10 mouse cellular contexts compared by ENCODE assay signal in the genomic region with DNA sequence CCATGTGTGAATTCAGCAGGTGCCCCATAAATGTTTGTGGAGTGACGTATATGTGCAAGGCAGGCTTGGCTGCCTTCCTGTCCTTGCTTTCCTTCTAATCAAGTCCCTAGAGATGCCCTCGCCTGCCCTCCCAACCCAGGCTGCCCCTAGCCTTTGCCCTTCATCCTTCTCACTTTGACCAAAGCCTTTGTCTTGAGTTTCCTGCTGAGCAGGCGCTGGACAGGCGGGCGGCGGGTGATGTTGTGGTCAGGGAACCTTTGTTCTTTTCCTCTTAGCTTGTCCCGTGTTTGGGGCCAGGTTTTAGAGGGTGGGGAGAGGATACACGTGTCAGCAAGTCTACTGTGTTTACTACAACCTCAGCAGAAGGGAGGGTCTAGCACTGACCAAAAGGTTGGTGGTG. TPM values are rescaled to one million over a fixed set of nuclear protein-coding genes. Genes with fewer than 3 reads are reported as not detected.
DNase-seq lines count a peak whose midpoint lies in the region; TF ChIP-seq lines count a peak whose summit lies in the region.
"Had no signal": no experiment of that assay in that cellular context is flagged by ENCODE, and none has a peak within 500 bp of the region (broad histone marks: within the 10 kb centered on the region; RNA-seq: fewer than 3 reads in every experiment).

No protein-coding gene starts in this region.

- H3K4me1 ChIP-seq in bone marrow, adult 2 months (ENCODE audit: control insufficient read depth, insufficient read depth, low read length) = peaks cover 32% of the 10 kb centered on the region

- WGBS in bone marrow, adult 2 months = 15% methylated on average over 8 of the region's 8 CpGs

- H3K4me3 ChIP-seq in left cerebral cortex, adult 2 months = peak overlapping the region; percentile 66
- H3K4me3 ChIP-seq in bone marrow, adult 2 months (replicated peaks; ENCODE audit: control insufficient read depth, low read depth, low read length) = peak overlapping the region; percentile 81

- intact Hi-C loops in left cerebral cortex, adult 2 months (cut with DNase I) = no loop called here
- intact Hi-C loops in left cerebral cortex, postnatal 14 days (cut with DNase I) = loop anchor here (5.0 kb wide), 2 partner anchors 69 to 164 kb away; no protein-coding TSS in a partner anchor
- intact Hi-C loops in heart, postnatal 14 days (cut with DNase I) = no loop called here
- intact Hi-C loops in gastrocnemius, postnatal 14 days (cut with DNase I; ENCODE audit: low total_unique reads) = no loop called here
- intact Hi-C loops in gastrocnemius, postnatal 36 days (cut with DNase I) = no loop called here

- no peak for DNase-seq in left cerebral cortex, adult 2 months (ENCODE audit: extremely low spot score in 1 of 2, low spot score in 2 of 2)
- DNase-seq in left cerebral cortex, postnatal 14 days (ENCODE audit: low spot score in 2 of 2) = no peak
- DNase-seq in heart, postnatal 14 days = peak; percentile 43 to 50
- peak; percentile 77 for DNase-seq in kidney, postnatal 14 days
- DNase-seq in right cerebral cortex, adult 2 months (ENCODE audit: low spot score in 2 of 2) = no peak
- no peak for DNase-seq in gastrocnemius, postnatal 14 days
- no peak for DNase-seq in gastrocnemius, postnatal 36 days

- no peak for TF ChIP-seq POLR2A in bone marrow, adult 2 months (IDR thresholded peaks at IDR 0.05; ENCODE audit: borderline replicate concordance, control insufficient read depth, low read depth, low read length)

- peak overlapping the region; percentile 90 for H3K27ac ChIP-seq in left cerebral cortex, adult 2 months
- H3K27ac ChIP-seq in bone marrow, adult 2 months (ENCODE audit: control insufficient read depth, insufficient read depth, low read depth, low read length, poor library complexity) = peak overlapping the region; percentile 11

- TF ChIP-seq CTCF in left cerebral cortex, adult 2 months (IDR thresholded peaks at IDR 0.05) = no peak
- no peak for TF ChIP-seq CTCF in bone marrow, adult 2 months (IDR thresholded peaks at IDR 0.05; ENCODE audit: control insufficient read depth, insufficient read depth, low read length)

RNA-seq across cellular contexts. Expression of a gene that starts 32.2 kb away (rescaled TPM):
- total RNA-seq in left cerebral cortex, adult 2 months (2021) = 100 to 1,000 TPM; 372 to 375 TPM
- total RNA-seq in left cerebral cortex, postnatal 14 days (2021) = 100 to 1,000 TPM; 349 to 363 TPM
- 33.2 and 37.8 TPM in 2 replicates for polyA plus RNA-seq in bone marrow, adult 2 months (2011; ENCODE audit: insufficient read depth, insufficient read length, low replicate concordance, missing spikeins)
- total RNA-seq in heart, postnatal 14 days (2021) = 10 to 100 TPM; 72.2 to 78.0 TPM
- total RNA-seq in gastrocnemius, postnatal 14 days (2021) = 10 to 100 TPM; 35.1 to 37.3 TPM
- 10 to 100 TPM; 17.6 to 22.7 TPM for total RNA-seq in gastrocnemius, postnatal 36 days (2021)

RNA-seq across cellular contexts. Expression of a gene that starts 43.0 kb away (rescaled TPM):
- total RNA-seq in left cerebral cortex, adult 2 months (2021) = 1 to 10 TPM; 1.6 to 3.4 TPM
- total RNA-seq in left cerebral cortex, postnatal 14 days (2021) = not detected
- polyA plus RNA-seq in bone marrow, adult 2 months (2011; ENCODE audit: insufficient read depth, insufficient read length, low replicate concordance, missing spikeins) = 5.7 and 43.8 TPM in 2 replicates
- not detected for total RNA-seq in heart, postnatal 14 days (2021)
- total RNA-seq in gastrocnemius, postnatal 14 days (2021) = 1 to 10 TPM; 2.3 to 6.4 TPM
- total RNA-seq in gastrocnemius, postnatal 36 days (2021) = 1 to 10 TPM in 1 of 2 experiments, not detected in 1; 2.1 TPM
- total RNA-seq: MEL had no signal
- polyA plus RNA-seq: neural tube, embryonic 11.5 days had no signal

Comparison
In these comparisons a context has a peak if more than half of its experiments do, and no peak if none do; other contexts are left out.
1. DNase-seq: peak in heart, postnatal 14 days (2 of 2) and kidney, postnatal 14 days (single experiment); none in left cerebral cortex, adult 2 months (0 of 2), left cerebral cortex, postnatal 14 days (0 of 2), right cerebral cortex, adult 2 months (0 of 2), gastrocnemius, postnatal 14 days (single experiment) and gastrocnemius, postnatal 36 days (0 of 2).
2. RNA of a gene that starts 32.2 kb away (total RNA-seq): 372 to 375 TPM in left cerebral cortex, adult 2 months and 349 to 363 TPM in left cerebral cortex, postnatal 14 days; 72.2 to 78.0 TPM in heart, postnatal 14 days, 35.1 to 37.3 TPM in gastrocnemius, postnatal 14 days and 17.6 to 22.7 TPM in gastrocnemius, postnatal 36 days; every median in the first group is over 4 times any median in the second.